Mouse (Mus musculus) midbrain, embryonic 11.5 days (tissue): ENCODE data around the gene Traip. TPM values are rescaled to one million over a fixed set of nuclear protein-coding genes. Genes with fewer than 3 reads are reported as not detected.

ENCODE experiments used
- ATAC-seq: fragments of 200-750 bp; cut with Nextera tagmentation; 2 replicates; pipeline ENCODE4 v1.8.0; 2017; ENCODE audit warnings: moderate TSS enrichment, moderate library complexity; ENCODE audit not compliant: low FRiP score
- DNase-seq: peaks from one replicate; pipeline ENCODE4 v3.0.0; 2015; ENCODE audit warnings: low spot score; ENCODE audit errors: missing footprints
- H3K27ac ChIP-seq: fragments of 300-500 bp; sonication (generic); 2 replicates; pipeline ENCODE4 v1.5.1; 2014; ENCODE audit warnings: low read depth, low read length
- H3K27me3 ChIP-seq: fragments of 300-500 bp; sonication (generic); 2 replicates; pipeline ENCODE4 v1.6.1; 2014; ENCODE audit warnings: mild to moderate bottlenecking, low read length, moderate library complexity, mixed read lengths; ENCODE audit not compliant: control insufficient read depth, insufficient read depth
- H3K36me3 ChIP-seq: fragments of 300-500 bp; sonication (generic); 2 replicates; pipeline ENCODE4 v1.6.1; 2014; ENCODE audit warnings: mild to moderate bottlenecking, low read length, moderate library complexity, mixed read lengths; ENCODE audit not compliant: control insufficient read depth, insufficient read depth
- H3K4me1 ChIP-seq: fragments of 300-500 bp; sonication (generic); 2 replicates; pipeline ENCODE4 v1.6.1; 2014; ENCODE audit warnings: low read length; ENCODE audit not compliant: control insufficient read depth, insufficient read depth
- H3K4me2 ChIP-seq: fragments of 300-500 bp; sonication (generic); 2 replicates; pipeline ENCODE4 v1.6.1; 2014; ENCODE audit warnings: mild to moderate bottlenecking, moderate library complexity
- H3K4me3 ChIP-seq: fragments of 300-500 bp; sonication (generic); 2 replicates; pipeline ENCODE4 v1.5.1; 2014; ENCODE audit warnings: low read depth, low read length
- H3K9ac ChIP-seq: fragments of 300-500 bp; sonication (generic); 2 replicates; pipeline ENCODE4 v1.6.1; 2014; ENCODE audit warnings: low read length
- H3K9me3 ChIP-seq: fragments of 300-500 bp; sonication (generic); 2 replicates; pipeline ENCODE4 v1.6.1; 2016; ENCODE audit warnings: low read length; ENCODE audit not compliant: control insufficient read depth
- WGBS: fragments of 180-500 bp; shearing (Covaris S2); extraction: QIAGEN DNeasy Blood & Tissue Kit; methylation state at CpG from one replicate; pipeline ENCODE4 v1.1.7; 2014; 5-methylcytosine and 5-hydroxymethylcytosine counted together
- polyA plus RNA-seq: library from polyadenylated mRNA; unstranded; fragments of >200 nt; fragmentation: Nextera tagmentation; extraction: Ambion mirVana; gene quantifications from 2 replicates; pipeline ENCODE4 v1.2.1, GENCODE M21; 2014

Traip gene
- polyA plus RNA-seq, 1 experiment from 2014 or later, result 37.2 TPM

- Histone ChIP-seq H3K9me3 (no peaks in the 10 kb centered on the region), H3K4me2 (no peak overlapping the region), H3K4me3 (no peak overlapping the region), H3K4me1 (0 out of 2 replicates have a peak, but pooled peaks cover 3% of the 10 kb centered on the region), H3K9ac (no peak overlapping the region), H3K36me3 (peaks cover 11% of the 10 kb centered on the region), H3K27ac (peak overlapping the region; percentile 6; the same call in 1 of the 2 replicates), H3K27me3 (no peaks in the 10 kb centered on the region)
- WGBS, result 47% methylated on average over 5 of the region's 5 CpGs
- DNase-seq, result no peak
- ATAC-seq, result no peak; the same call in 1 of the 2 replicates
These were observed 11.9 kb downstream of the Traip start for GRCm38 (mm10) chr9:107961881-107962280.

- H3K9ac ChIP-seq, result no peak overlapping the region
- no peak for ATAC-seq
- H3K27me3 ChIP-seq, result no peaks in the 10 kb centered on the region
- no peak overlapping the region for H3K27ac ChIP-seq
- peaks cover 4% of the 10 kb centered on the region for H3K36me3 ChIP-seq
- no peaks in the 10 kb centered on the region for H3K4me1 ChIP-seq
- H3K4me2 ChIP-seq, result no peak overlapping the region
- H3K9me3 ChIP-seq, result no peaks in the 10 kb centered on the region
- WGBS, result 86% methylated on average over 9 of the region's 9 CpGs
- H3K4me3 ChIP-seq, result no peak overlapping the region
- no peak for DNase-seq
These were observed 13.0 kb downstream of the Traip start for GRCm38 (mm10) chr9:107962916-107963315.

DNA sequence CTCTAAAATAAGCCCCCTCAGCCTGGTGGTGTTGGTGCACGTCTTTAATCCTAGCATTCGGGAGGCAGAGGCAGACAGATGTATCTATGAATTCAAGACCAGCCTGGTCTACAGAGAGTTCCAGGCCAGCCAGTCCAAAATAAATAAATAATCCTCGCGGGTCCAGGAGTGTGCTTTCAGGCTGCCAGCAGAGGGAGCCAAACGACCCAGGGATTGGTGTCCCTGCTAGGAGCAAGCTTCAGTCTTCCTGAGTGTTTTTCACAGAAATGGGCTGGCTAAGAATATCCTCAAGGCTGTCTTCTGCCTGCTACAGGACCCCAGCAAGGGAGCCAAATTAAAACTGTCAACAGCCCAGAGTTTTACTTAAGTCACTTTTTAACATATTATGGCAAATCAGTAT lies 13.8 kb downstream of the Traip start:
- Histone ChIP-seq H3K4me2 (no peak overlapping the region), H3K36me3 (peaks cover 4% of the 10 kb centered on the region), H3K27ac (no peak overlapping the region), H3K4me3 (no peak overlapping the region), H3K9me3 (no peaks in the 10 kb centered on the region), H3K9ac (no peak overlapping the region), H3K4me1 (no peaks in the 10 kb centered on the region), H3K27me3 (no peaks in the 10 kb centered on the region)
- ATAC-seq (peak; percentile 70; the same call in 1 of the 2 replicates), DNase-seq (peak; percentile 93)
- WGBS, result 16% methylated on average over 5 of the region's 5 CpGs

GRCm38 (mm10) chr9:107964681-107965080 lies 14.7 kb downstream of the Traip start:
- Histone ChIP-seq H3K4me3 (no peak overlapping the region), H3K4me1 (no peaks in the 10 kb centered on the region), H3K9me3 (no peaks in the 10 kb centered on the region), H3K4me2 (no peak overlapping the region), H3K27me3 (no peaks in the 10 kb centered on the region), H3K27ac (no peak overlapping the region), H3K36me3 (peaks cover 6% of the 10 kb centered on the region), H3K9ac (no peak overlapping the region)
- DNase-seq (no peak), ATAC-seq (no peak)
- 95% methylated on average over 9 of the region's 9 CpGs for WGBS

GRCm38 (mm10) chr9:107966676-107967075 lies 16.7 kb downstream of the Traip start:
- Histone ChIP-seq H3K9me3 (no peaks in the 10 kb centered on the region), H3K4me1 (no peaks in the 10 kb centered on the region), H3K9ac (no peak overlapping the region), H3K27ac (no peak overlapping the region), H3K4me3 (no peak overlapping the region), H3K27me3 (no peaks in the 10 kb centered on the region), H3K4me2 (no peak overlapping the region), H3K36me3 (peaks cover 6% of the 10 kb centered on the region)
- WGBS, result 93% methylated on average over 10 of the region's 10 CpGs
- ATAC-seq, result no peak
- DNase-seq, result no peak

DNA sequence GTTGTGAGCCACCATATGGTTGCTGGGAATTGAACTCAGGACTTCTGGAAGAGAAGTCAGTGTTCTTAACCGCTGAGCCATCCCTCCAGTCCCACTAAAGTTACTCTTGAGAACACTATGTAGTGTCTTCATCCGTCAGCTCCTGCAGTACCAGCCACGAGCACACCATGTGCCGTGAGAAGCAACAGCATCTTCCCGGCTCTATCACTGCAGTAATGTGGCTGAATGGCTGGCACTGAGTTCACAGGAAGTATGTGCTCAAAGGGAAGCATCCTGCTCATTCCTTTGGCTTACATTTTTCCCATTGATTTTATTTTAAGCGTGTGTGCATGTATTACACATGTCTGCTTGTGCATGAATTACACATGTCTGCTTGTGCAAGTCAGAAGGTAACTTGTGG lies 17.5 kb downstream of the Traip start:
- no peak overlapping the region for H3K9ac ChIP-seq
- H3K9me3 ChIP-seq, result no peaks in the 10 kb centered on the region
- no peak overlapping the region for H3K27ac ChIP-seq
- H3K36me3 ChIP-seq, result peaks cover 6% of the 10 kb centered on the region; the same call in 1 of the 2 replicates
- DNase-seq (no peak), ATAC-seq (no peak)
- H3K4me2 ChIP-seq, result no peak overlapping the region
- no peak overlapping the region for H3K4me3 ChIP-seq
- no peaks in the 10 kb centered on the region for H3K27me3 ChIP-seq
- no peaks in the 10 kb centered on the region for H3K4me1 ChIP-seq
- WGBS, result 92% methylated on average over 6 of the region's 6 CpGs

- Histone ChIP-seq H3K36me3 (peaks cover 6% of the 10 kb centered on the region; the same call in 1 of the 2 replicates), H3K9ac (no peak overlapping the region), H3K27ac (no peak overlapping the region), H3K4me1 (no peaks in the 10 kb centered on the region), H3K27me3 (no peaks in the 10 kb centered on the region), H3K9me3 (no peaks in the 10 kb centered on the region), H3K4me3 (no peak overlapping the region), H3K4me2 (no peak overlapping the region)
- WGBS, result 93% methylated on average over 7 of the region's 7 CpGs
- no peak for ATAC-seq
- DNase-seq, result no peak
These were observed 18.6 kb downstream of the Traip start for GRCm38 (mm10) chr9:107968531-107968930.

DNA sequence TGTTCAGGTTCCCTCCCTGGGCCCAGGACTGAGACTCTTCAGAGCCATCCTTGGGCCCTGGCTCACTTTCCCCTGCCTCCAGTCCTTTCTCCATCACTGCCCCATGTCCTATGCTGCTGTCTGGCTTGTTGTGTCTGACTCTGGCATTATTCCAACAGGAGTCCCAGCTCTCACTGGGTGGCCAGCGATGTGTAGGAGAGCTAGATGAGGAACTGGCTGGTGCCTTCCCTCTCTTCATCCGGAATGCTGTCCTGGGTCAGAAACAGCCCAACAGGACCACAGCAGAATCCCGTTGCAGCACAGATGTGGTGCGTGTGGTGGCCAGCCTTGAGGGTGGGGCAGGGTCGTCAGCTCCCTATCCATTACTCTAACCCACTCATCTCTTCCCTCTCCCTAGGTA lies 20.4 kb downstream of the Traip start:
- Histone ChIP-seq H3K4me1 (no peaks in the 10 kb centered on the region), H3K27me3 (no peaks in the 10 kb centered on the region), H3K27ac (no peak overlapping the region), H3K4me2 (no peak overlapping the region), H3K9ac (no peak overlapping the region), H3K4me3 (no peak overlapping the region), H3K36me3 (peaks cover 6% of the 10 kb centered on the region; the same call in 1 of the 2 replicates), H3K9me3 (no peaks in the 10 kb centered on the region)
- ATAC-seq (no peak), DNase-seq (no peak)
- 94% methylated on average over 5 of the region's 5 CpGs for WGBS

DNA sequence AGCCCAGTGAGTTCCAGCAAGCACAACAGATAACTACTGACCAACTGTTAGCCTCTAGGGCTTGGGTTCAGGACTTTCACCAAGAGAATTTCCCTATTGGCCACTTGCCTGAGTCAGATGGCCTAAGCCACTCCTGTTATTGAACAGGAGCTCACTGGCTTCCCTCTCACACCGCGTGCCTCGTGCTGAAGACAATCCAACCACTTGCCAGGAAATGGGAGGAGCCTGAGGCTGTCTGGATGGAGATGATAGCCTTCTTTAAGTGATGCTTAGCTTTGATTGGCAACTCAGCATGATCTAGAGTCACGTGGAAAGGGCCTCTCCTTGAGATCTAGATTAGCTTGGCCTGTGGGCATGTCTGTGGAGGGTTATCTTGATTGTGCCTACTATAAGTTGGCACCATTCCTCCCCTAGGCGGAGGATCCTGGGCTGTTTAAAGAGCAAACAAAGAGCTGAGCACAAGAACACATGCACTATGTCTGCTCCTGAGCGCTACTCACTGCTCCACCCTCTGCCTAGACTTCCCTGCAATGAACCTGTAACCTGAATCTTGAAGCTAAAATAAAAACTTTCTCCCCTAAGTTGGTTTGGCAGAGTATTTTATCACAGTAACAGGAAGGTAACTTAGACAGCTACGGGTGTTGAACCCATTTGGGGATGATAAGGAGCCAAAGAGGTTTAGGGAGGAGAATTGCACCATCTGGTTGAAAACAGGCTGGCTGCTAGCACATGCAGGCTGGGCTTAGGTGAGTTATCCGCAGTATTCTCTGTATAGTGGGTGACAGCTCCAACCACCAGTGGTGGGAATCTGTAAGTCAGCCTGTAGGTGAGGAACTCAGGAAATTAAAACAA lies 22.0 kb downstream of the Traip start:
- 86% methylated on average over 8 of the region's 8 CpGs for WGBS
- no peak overlapping the region for H3K4me2 ChIP-seq
- no peak overlapping the region for H3K27ac ChIP-seq
- no peak overlapping the region for H3K9ac ChIP-seq
- H3K9me3 ChIP-seq, result no peaks in the 10 kb centered on the region
- no peak for DNase-seq
- no peak for ATAC-seq
- no peaks in the 10 kb centered on the region for H3K4me1 ChIP-seq
- H3K27me3 ChIP-seq, result no peaks in the 10 kb centered on the region
- peaks cover 6% of the 10 kb centered on the region; the same call in 1 of the 2 replicates for H3K36me3 ChIP-seq
- no peak overlapping the region for H3K4me3 ChIP-seq
